Mouse (Mus musculus) T-cell, adult 2 months (primary cell): ENCODE data around the gene Gpr141.

Experiments
- DNase-seq: peaks from one replicate; pipeline ENCODE4 v3.0.0; 2022; ENCODE audit warnings: low spot score

Gene Gpr141

GRCm38 (mm10) chr13:19730826-19731225 lies 93.2 kb downstream of the Gpr141 start:
- no peak for DNase-seq

GRCm38 (mm10) chr13:19718954-19719353 lies 105.1 kb downstream of the Gpr141 start:
- DNase-seq = no peak

GRCm38 (mm10) chr13:19717201-19717600 lies 106.9 kb downstream of the Gpr141 start:
- DNase-seq = no peak

GRCm38 (mm10) chr13:19703806-19704205 lies 120.3 kb downstream of the Gpr141 start:
- DNase-seq = no peak

GRCm38 (mm10) chr13:19701443-19702078 lies 122.5 kb downstream of the Gpr141 start:
- no peak for DNase-seq

DNA sequence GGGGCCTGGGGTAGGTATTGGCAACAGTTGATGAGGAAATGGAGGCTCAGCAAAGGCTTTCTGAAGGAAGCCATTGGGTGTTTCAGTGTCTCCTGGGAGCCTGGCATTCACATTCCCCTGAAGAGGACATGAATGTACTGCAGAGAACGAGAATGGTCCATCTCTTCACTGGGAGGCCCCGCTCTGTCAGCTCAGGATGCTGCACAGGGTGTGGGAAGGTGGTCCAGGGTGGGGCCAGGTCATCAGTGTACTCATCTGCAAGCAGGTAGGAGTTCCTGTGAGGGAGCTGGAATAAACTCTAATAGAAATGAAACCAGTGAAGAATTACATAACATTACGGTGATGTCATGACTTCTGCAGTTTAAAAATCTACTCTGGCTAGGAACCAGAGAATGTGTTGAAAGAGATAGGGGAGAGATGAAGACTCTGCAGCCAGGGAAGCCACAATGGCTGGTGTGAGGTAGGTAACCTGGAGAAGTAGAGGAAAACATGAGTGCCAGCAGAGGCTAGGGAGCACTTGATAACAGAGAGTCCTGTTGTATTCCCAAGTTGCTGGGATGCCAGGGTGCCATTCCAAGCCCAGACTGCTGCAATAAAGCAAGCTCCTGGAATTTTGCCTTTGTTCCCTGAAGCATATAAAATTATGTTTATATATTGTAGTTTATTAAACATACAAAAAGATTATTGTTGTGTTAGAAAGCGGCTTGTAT lies 123.2 kb downstream of the Gpr141 start:
- no peak for DNase-seq
